Mouse (Mus musculus): Measurements from ENCODE around the gene 1700013H16Rik. TPM values are rescaled to one million over a fixed set of nuclear protein-coding genes. Genes with fewer than 3 reads are reported as not detected.

Gene 1700013H16Rik
- polyA plus RNA-seq, 1 experiment: 5.1 TPM

DNA sequence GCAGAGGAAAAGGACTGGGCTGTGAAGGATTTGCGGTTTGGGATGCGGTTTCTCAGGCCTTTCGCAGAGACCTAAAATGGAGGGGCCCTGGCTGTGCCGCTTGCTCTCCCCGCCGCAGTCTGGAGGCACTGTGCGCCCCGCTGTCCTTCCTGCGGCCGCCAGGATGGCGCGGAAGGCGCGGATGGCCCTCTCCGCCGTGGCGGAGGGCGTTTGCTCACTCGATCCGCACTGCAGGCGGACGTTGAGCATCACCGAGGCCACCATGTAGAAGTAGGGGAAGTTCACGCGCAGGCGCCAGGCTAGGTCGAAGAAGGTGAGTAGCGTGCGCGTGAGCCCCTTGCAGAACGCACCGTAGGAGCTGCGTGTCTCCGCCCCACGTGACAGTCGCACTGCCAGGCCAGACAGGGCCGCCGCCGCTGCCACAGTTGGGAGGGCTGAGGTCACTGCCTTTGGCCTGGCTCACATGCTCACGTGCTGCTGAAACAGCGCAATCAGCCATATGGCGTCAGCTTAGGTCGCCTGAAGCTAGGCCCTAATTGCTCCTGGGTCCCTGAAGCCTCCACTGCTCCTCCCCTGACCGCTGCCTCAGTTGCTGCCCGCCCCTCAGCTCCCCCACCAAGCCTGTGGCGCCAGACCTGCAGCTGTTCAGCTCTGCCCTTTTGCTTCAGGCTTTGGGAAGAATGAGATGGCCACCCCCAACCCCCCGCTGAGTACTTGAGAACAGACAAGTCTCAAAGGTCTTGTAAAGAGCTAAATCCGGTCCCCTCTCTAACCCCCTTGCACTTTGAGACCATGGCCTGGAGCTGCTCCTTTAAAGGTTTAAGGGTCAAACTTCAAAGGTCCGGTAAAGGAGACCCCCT lies 41.1 kb downstream of the 1700013H16Rik start:
- Histone ChIP-seq H3K27me3 (ENCODE audit: control insufficient read depth, insufficient read depth, low read length) (no peaks in the 10 kb centered on the region), H3K4me3 (ENCODE audit: control insufficient read depth, low read depth, low read length) (peak overlapping the region; percentile 83), H3K27ac (ENCODE audit: control insufficient read depth, insufficient read depth, low read depth, low read length) (peak overlapping the region; percentile 83), H3K4me1 (ENCODE audit: control insufficient read depth, insufficient read depth, low read length) (peaks cover 10% of the 10 kb centered on the region), H3K36me3 (ENCODE audit: control insufficient read depth, insufficient read depth, low read length) (no peaks in the 10 kb centered on the region)
- TF ChIP-seq CTCF (IDR thresholded peaks at IDR 0.05; ENCODE audit: control insufficient read depth, insufficient read depth, insufficient replicate concordance, low read depth, low read length) (no peak), POLR2A (IDR thresholded peaks at IDR 0.05; ENCODE audit: control insufficient read depth, low read depth, low read length) (0 out of 2 replicates have a peak, but pooled peaks have one; percentile 6)

DNA sequence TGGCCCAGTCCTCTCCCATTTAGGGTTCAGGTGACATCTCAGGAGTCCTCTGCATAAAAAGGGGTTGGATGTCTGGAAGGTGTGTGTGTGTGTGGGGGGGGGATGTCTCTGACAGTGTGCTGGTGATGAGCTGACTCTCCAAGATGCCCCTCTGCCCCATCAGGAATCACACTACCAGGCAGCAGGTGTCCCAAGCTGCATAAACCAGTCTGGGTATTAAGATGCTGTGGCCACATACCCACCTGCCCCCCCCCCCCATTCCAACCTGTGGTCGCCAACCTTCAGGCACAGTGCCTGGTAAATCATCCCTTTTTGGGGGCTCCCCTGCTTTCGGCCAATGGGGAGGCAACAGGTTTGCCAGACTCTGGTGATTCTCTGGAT lies 41.7 kb downstream of the 1700013H16Rik start:
- peaks cover 10% of the 10 kb centered on the region for H3K4me1 ChIP-seq (ENCODE audit: control insufficient read depth, insufficient read depth, low read length)
- TF ChIP-seq POLR2A (IDR thresholded peaks at IDR 0.05; ENCODE audit: control insufficient read depth, low read depth, low read length) (no peak), CTCF (IDR thresholded peaks at IDR 0.05; ENCODE audit: control insufficient read depth, insufficient read depth, insufficient replicate concordance, low read depth, low read length) (no peak)
- H3K27ac ChIP-seq (ENCODE audit: control insufficient read depth, insufficient read depth, low read depth, low read length): peak overlapping the region; percentile 6; the same call in 1 of the 2 replicates
- H3K36me3 ChIP-seq (ENCODE audit: control insufficient read depth, insufficient read depth, low read length): no peaks in the 10 kb centered on the region
- H3K27me3 ChIP-seq (ENCODE audit: control insufficient read depth, insufficient read depth, low read length): no peaks in the 10 kb centered on the region
- H3K4me3 ChIP-seq (ENCODE audit: control insufficient read depth, low read depth, low read length): peak overlapping the region; percentile 83

DNA sequence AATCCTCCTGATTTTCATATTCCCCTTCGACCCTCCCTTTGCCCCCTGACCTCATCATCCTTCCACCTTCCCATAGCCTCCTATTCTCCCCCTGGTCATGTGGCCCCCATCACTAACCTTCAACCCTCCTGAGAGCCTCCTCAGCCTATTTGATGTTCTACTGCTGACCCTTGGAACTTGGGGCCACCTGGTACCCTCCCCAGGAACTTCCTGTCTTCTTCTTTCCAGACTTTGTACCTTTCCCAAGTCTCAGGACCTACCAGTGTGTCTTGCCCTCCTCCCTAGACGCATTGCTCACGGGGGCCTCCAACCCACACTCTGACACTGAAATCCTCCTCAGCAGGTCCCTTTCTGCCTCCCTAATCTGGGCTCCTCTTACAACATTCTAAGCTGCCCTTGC lies 55.0 kb downstream of the 1700013H16Rik start:
- no peak for TF ChIP-seq POLR2A (IDR thresholded peaks at IDR 0.05; ENCODE audit: control insufficient read depth, low read depth, low read length)
- TF ChIP-seq CTCF (IDR thresholded peaks at IDR 0.05; ENCODE audit: control insufficient read depth, insufficient read depth, insufficient replicate concordance, low read depth, low read length): no peak
- Histone ChIP-seq H3K4me3 (ENCODE audit: control insufficient read depth, low read depth, low read length) (no peak overlapping the region), H3K4me1 (ENCODE audit: control insufficient read depth, insufficient read depth, low read length) (no peaks in the 10 kb centered on the region), H3K27ac (ENCODE audit: control insufficient read depth, insufficient read depth, low read depth, low read length) (no peak overlapping the region), H3K27me3 (ENCODE audit: control insufficient read depth, insufficient read depth, low read length) (no peaks in the 10 kb centered on the region), H3K36me3 (ENCODE audit: control insufficient read depth, insufficient read depth, low read length) (no peaks in the 10 kb centered on the region)

DNA sequence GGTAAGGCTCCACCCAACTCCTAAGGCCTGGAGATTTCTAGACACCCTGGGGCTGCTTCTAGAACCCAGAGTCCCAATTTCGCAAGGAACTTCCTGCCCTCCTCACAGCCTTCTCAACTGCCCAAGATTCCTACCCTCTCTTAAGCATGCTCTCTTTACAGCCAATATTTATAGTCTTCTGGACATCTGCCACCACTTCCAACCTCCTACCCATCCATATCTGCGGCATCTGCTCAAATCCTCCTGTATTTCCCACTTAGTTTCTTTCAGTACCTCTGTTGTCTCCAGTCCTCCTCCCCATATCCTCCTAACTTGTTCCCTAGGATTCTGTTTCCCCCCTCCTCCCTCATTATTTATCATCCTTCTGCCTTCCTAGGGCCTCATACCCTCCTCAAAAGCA lies 58.4 kb downstream of the 1700013H16Rik start:
- Histone ChIP-seq H3K4me1 (ENCODE audit: control insufficient read depth, insufficient read depth, low read length) (no peaks in the 10 kb centered on the region), H3K27ac (ENCODE audit: control insufficient read depth, insufficient read depth, low read depth, low read length) (no peak overlapping the region), H3K36me3 (ENCODE audit: control insufficient read depth, insufficient read depth, low read length) (no peaks in the 10 kb centered on the region), H3K4me3 (ENCODE audit: control insufficient read depth, low read depth, low read length) (no peak overlapping the region), H3K27me3 (ENCODE audit: control insufficient read depth, insufficient read depth, low read length) (no peaks in the 10 kb centered on the region)
- no peak for TF ChIP-seq POLR2A (IDR thresholded peaks at IDR 0.05; ENCODE audit: control insufficient read depth, low read depth, low read length)
- TF ChIP-seq CTCF (IDR thresholded peaks at IDR 0.05; ENCODE audit: control insufficient read depth, insufficient read depth, insufficient replicate concordance, low read depth, low read length): no peak

DNA sequence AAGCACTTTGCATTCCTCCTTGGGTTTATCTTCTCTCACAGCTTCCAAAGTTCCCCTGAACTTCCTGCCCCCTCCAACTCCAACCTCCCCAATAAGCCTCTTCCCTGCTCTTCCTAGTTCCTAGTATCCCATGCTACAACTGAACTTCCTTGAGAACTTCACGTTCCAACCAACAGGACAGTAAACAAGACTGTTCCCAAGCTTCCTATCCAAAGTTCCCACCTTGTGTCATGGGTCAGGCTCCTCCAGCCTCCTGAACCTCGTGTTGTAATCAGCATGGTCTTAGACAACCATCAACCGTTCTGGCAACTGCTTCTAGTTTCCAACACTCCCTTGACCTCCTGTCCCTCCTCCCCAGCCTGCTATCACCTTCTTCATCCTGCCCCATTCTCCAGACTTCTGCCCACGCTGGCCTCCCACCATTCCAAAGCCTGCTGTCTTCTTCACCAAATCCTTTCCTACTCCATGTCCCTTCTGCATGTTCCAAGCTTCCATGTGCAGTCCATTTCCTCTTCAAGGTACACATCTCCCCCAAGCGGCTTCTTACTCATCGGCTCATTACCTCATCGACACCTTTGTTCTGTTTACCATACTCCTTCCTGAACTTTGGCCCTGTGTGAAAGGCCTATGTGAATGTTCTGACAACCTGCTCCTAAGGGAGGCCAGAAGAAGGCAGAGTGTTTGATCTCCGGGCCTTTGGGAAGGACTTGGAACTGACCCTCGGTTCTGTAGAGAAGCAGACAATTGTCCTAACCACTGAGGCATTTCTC lies 63.4 kb downstream of the 1700013H16Rik start:
- H3K27me3 ChIP-seq (ENCODE audit: control insufficient read depth, insufficient read depth, low read length): no peaks in the 10 kb centered on the region
- H3K36me3 ChIP-seq (ENCODE audit: control insufficient read depth, insufficient read depth, low read length): no peaks in the 10 kb centered on the region
- no peak overlapping the region for H3K4me3 ChIP-seq (ENCODE audit: control insufficient read depth, low read depth, low read length)
- H3K4me1 ChIP-seq (ENCODE audit: control insufficient read depth, insufficient read depth, low read length): no peaks in the 10 kb centered on the region
- TF ChIP-seq CTCF (IDR thresholded peaks at IDR 0.05; ENCODE audit: control insufficient read depth, insufficient read depth, insufficient replicate concordance, low read depth, low read length) (no peak), POLR2A (IDR thresholded peaks at IDR 0.05; ENCODE audit: control insufficient read depth, low read depth, low read length) (no peak)
- H3K27ac ChIP-seq (ENCODE audit: control insufficient read depth, insufficient read depth, low read depth, low read length): no peak overlapping the region

DNA sequence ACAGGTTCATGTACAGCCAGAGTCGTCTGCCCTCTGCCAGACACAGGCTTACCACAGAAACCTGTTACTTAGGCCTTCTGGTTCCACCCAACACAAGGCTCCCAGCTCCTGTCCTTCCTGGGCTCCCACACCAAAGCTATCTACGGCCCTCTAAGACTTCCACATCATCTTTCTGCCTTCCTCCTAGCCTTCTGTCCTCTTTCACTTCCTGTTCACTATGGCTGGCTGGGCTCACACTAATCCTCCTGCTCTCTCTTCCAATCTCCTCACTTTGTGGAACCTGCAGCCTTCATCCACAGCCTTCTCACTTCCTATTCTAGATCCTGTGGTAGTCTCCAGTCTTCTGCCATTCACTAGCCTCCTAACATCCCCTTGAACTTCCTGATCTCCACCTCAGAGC lies 64.5 kb downstream of the 1700013H16Rik start:
- H3K4me3 ChIP-seq (ENCODE audit: control insufficient read depth, low read depth, low read length): no peak overlapping the region
- H3K4me1 ChIP-seq (ENCODE audit: control insufficient read depth, insufficient read depth, low read length): no peaks in the 10 kb centered on the region
- no peaks in the 10 kb centered on the region for H3K36me3 ChIP-seq (ENCODE audit: control insufficient read depth, insufficient read depth, low read length)

More for the DNA sequence above, 64.5 kb downstream of the 1700013H16Rik start:
- no peak overlapping the region for H3K27ac ChIP-seq (ENCODE audit: control insufficient read depth, insufficient read depth, low read depth, low read length)
- TF ChIP-seq POLR2A (IDR thresholded peaks at IDR 0.05; ENCODE audit: control insufficient read depth, low read depth, low read length): no peak
- no peak for TF ChIP-seq CTCF (IDR thresholded peaks at IDR 0.05; ENCODE audit: control insufficient read depth, insufficient read depth, insufficient replicate concordance, low read depth, low read length)
- H3K27me3 ChIP-seq (ENCODE audit: control insufficient read depth, insufficient read depth, low read length): no peaks in the 10 kb centered on the region

Other genes with a start within 250 kb of the 1700013H16Rik start
- 2.0 and 3.7 TPM in 2 replicates for gene Rtl8c, start 149.8 kb downstream of the 1700013H16Rik start, polyA plus RNA-seq (2012; rRNA removed)
- gene Gm14597, start 148.9 kb downstream of the 1700013H16Rik start, polyA plus RNA-seq (2012; rRNA removed): 3.9 and 4.7 TPM in 2 replicates
- gene Rtl8a, start 114.1 kb downstream of the 1700013H16Rik start, polyA plus RNA-seq (2012; rRNA removed): 10.8 and 13.5 TPM in 2 replicates
- gene Rtl8b, start 87.4 kb downstream of the 1700013H16Rik start, polyA plus RNA-seq (2012; rRNA removed): 8.7 and 9.2 TPM in 2 replicates
- gene 4930502E18Rik, start 33.0 kb downstream of the 1700013H16Rik start, polyA plus RNA-seq (2012; rRNA removed): 2.5 and 5.6 TPM in 2 replicates
- 0.65 and 1.0 TPM in 2 replicates for gene Zfp36l3, start 18.6 kb upstream of the 1700013H16Rik start, polyA plus RNA-seq (2012; rRNA removed)
- gene Xlr, start 39.9 kb upstream of the 1700013H16Rik start, polyA plus RNA-seq (2012; rRNA removed): 0.17 and 0.40 TPM in 2 replicates

Measured in testis, adult 2 months (tissue).